Mouse (Mus musculus): Measurements from ENCODE around the gene Vat1. TPM values are rescaled to one million over a fixed set of nuclear protein-coding genes. Genes with fewer than 3 reads are reported as not detected.

Gene Vat1
- polyA plus RNA-seq, 1 experiment = 59.2 TPM

GRCm38 (mm10) chr11:101436916-101437315 lies 29.1 kb downstream of the Vat1 start:
- Histone ChIP-seq H3K4me3 (ENCODE audit: insufficient read depth, low read depth, low read length) (no peak overlapping the region), H3K27me3 (replicated peaks; ENCODE audit: control insufficient read depth, insufficient read depth, low read length) (no peaks in the 10 kb centered on the region), H3K36me3 (ENCODE audit: control insufficient read depth, insufficient read depth, low read length) (peaks cover 2% of the 10 kb centered on the region; the same call in 1 of the 2 replicates), H3K4me1 (ENCODE audit: control insufficient read depth, insufficient read depth, low read length) (no peaks in the 10 kb centered on the region), H3K27ac (ENCODE audit: insufficient read depth, low read depth, low read length) (no peak overlapping the region)
- TF ChIP-seq POLR2A (IDR thresholded peaks at IDR 0.05; ENCODE audit: low read depth, low read length) (no peak), CTCF (conservative IDR thresholded peaks at IDR 0.05; ENCODE audit: insufficient read depth, insufficient read length, low read depth, low read length) (no peak)
- 93% methylated on average over 4 of the region's 4 CpGs for WGBS
- DNase-seq = no peak

- no peak for DNase-seq
- 84% methylated on average over 4 of the region's 4 CpGs for WGBS
- Histone ChIP-seq H3K4me3 (ENCODE audit: insufficient read depth, low read depth, low read length) (no peak overlapping the region), H3K36me3 (ENCODE audit: control insufficient read depth, insufficient read depth, low read length) (peaks cover 2% of the 10 kb centered on the region; the same call in 1 of the 2 replicates), H3K4me1 (ENCODE audit: control insufficient read depth, insufficient read depth, low read length) (no peaks in the 10 kb centered on the region), H3K27me3 (replicated peaks; ENCODE audit: control insufficient read depth, insufficient read depth, low read length) (no peaks in the 10 kb centered on the region), H3K27ac (ENCODE audit: insufficient read depth, low read depth, low read length) (no peak overlapping the region)
- TF ChIP-seq POLR2A (IDR thresholded peaks at IDR 0.05; ENCODE audit: low read depth, low read length) = no peak
Observed at GRCm38 (mm10) chr11:101435831-101436230, 30.2 kb downstream of the Vat1 start.

- 81% methylated on average over 13 of the region's 13 CpGs for WGBS
- no peak for DNase-seq
Observed at GRCm38 (mm10) chr11:101433396-101433795, 32.6 kb downstream of the Vat1 start.

GRCm38 (mm10) chr11:101431327-101431726 lies 34.7 kb downstream of the Vat1 start:
- Histone ChIP-seq H3K4me3 (ENCODE audit: insufficient read depth, low read depth, low read length) (no peak overlapping the region), H3K27me3 (replicated peaks; ENCODE audit: control insufficient read depth, insufficient read depth, low read length) (no peaks in the 10 kb centered on the region), H3K4me1 (ENCODE audit: control insufficient read depth, insufficient read depth, low read length) (peaks cover under 1% of the 10 kb centered on the region; the same call in 1 of the 2 replicates), H3K36me3 (ENCODE audit: control insufficient read depth, insufficient read depth, low read length) (peaks cover 3% of the 10 kb centered on the region; the same call in 1 of the 2 replicates), H3K27ac (ENCODE audit: insufficient read depth, low read depth, low read length) (no peak overlapping the region)
- WGBS = 90% methylated on average over 9 of the region's 9 CpGs
- TF ChIP-seq CTCF (conservative IDR thresholded peaks at IDR 0.05; ENCODE audit: insufficient read depth, insufficient read length, low read depth, low read length) (no peak), POLR2A (IDR thresholded peaks at IDR 0.05; ENCODE audit: low read depth, low read length) (no peak)
- no peak for DNase-seq

More at GRCm38 (mm10) chr11:101433396-101433795, 32.6 kb downstream of the Vat1 start:
- H3K4me3 ChIP-seq (ENCODE audit: insufficient read depth, low read depth, low read length) = no peak overlapping the region
- no peaks in the 10 kb centered on the region for H3K27me3 ChIP-seq (replicated peaks; ENCODE audit: control insufficient read depth, insufficient read depth, low read length)
- H3K4me1 ChIP-seq (ENCODE audit: control insufficient read depth, insufficient read depth, low read length) = no peaks in the 10 kb centered on the region
- TF ChIP-seq CTCF (conservative IDR thresholded peaks at IDR 0.05; ENCODE audit: insufficient read depth, insufficient read length, low read depth, low read length) (no peak), POLR2A (IDR thresholded peaks at IDR 0.05; ENCODE audit: low read depth, low read length) (no peak)
- H3K27ac ChIP-seq (ENCODE audit: insufficient read depth, low read depth, low read length) = no peak overlapping the region
- H3K36me3 ChIP-seq (ENCODE audit: control insufficient read depth, insufficient read depth, low read length) = peaks cover 3% of the 10 kb centered on the region; the same call in 1 of the 2 replicates

GRCm38 (mm10) chr11:101426165-101426564 lies 39.9 kb downstream of the Vat1 start:
- DNase-seq = no peak
- no peak for TF ChIP-seq POLR2A (IDR thresholded peaks at IDR 0.05; ENCODE audit: low read depth, low read length)
- TF ChIP-seq CTCF (conservative IDR thresholded peaks at IDR 0.05; ENCODE audit: insufficient read depth, insufficient read length, low read depth, low read length) = no peak
- H3K4me3 ChIP-seq (ENCODE audit: insufficient read depth, low read depth, low read length) = no peak overlapping the region
- H3K27me3 ChIP-seq (replicated peaks; ENCODE audit: control insufficient read depth, insufficient read depth, low read length) = no peaks in the 10 kb centered on the region
- WGBS = 42% methylated on average over 8 of the region's 8 CpGs
- H3K27ac ChIP-seq (ENCODE audit: insufficient read depth, low read depth, low read length) = no peak overlapping the region
- peaks cover 18% of the 10 kb centered on the region for H3K4me1 ChIP-seq (ENCODE audit: control insufficient read depth, insufficient read depth, low read length)
- H3K36me3 ChIP-seq (ENCODE audit: control insufficient read depth, insufficient read depth, low read length) = 0 out of 2 replicates have a peak, but pooled peaks cover 1% of the 10 kb centered on the region

- DNase-seq = peak; percentile 98
- Histone ChIP-seq H3K27ac (ENCODE audit: insufficient read depth, low read depth, low read length) (peak within 1 kb of the TSS; percentile 78), H3K4me3 (ENCODE audit: insufficient read depth, low read depth, low read length) (peak within 1 kb of the TSS; percentile 87), H3K36me3 (ENCODE audit: control insufficient read depth, insufficient read depth, low read length) (no peaks in the 10 kb centered on the region), H3K27me3 (replicated peaks; ENCODE audit: control insufficient read depth, insufficient read depth, low read length) (no peaks in the 10 kb centered on the region), H3K4me1 (ENCODE audit: control insufficient read depth, insufficient read depth, low read length) (peaks cover 18% of the 10 kb centered on the region)
- WGBS = under 1% methylated on average over 81 of the region's 81 CpGs
- no peak for TF ChIP-seq CTCF (conservative IDR thresholded peaks at IDR 0.05; ENCODE audit: insufficient read depth, insufficient read length, low read depth, low read length)
- peak; percentile 39 for TF ChIP-seq POLR2A (IDR thresholded peaks at IDR 0.05; ENCODE audit: low read depth, low read length)
Observed at GRCm38 (mm10) chr11:101424925-101425813, 40.9 kb downstream of the Vat1 start, which contains the start of the genes Rundc1 and Ptges3l. Gene Rundc1, plus strand, starts transcription at chr11:101425085. Gene Ptges3l, minus strand, starts transcription at chr11:101425333.
